Mouse (Mus musculus) G1E-ER4 (cell line): ENCODE measurements around the gene Rad51b. TPM values are rescaled to one million over a fixed set of nuclear protein-coding genes. Genes with fewer than 3 reads are reported as not detected.

Source experiments
- GATA1 ChIP-seq: IDR thresholded peaks from one replicate; pipeline ENCODE4 v1.8.0; 2012; ENCODE audit warnings: low read length, inconsistent platforms
- polyA plus RNA-seq: library from polyadenylated mRNA; stranded (reverse); fragments of >175 nt; gene quantifications from 2 replicates; pipeline ENCODE4 v1.2.3, GENCODE M21; 2012

Gene Rad51b
- polyA plus RNA-seq, 1 experiment = 0.42 TPM

- TF ChIP-seq GATA1 = no peak
Observed at GRCm38 (mm10) chr12:79851898-79852297, 554.8 kb downstream of the Rad51b start.

- no peak for TF ChIP-seq GATA1
Observed at GRCm38 (mm10) chr12:79852606-79853005, 555.5 kb downstream of the Rad51b start.

GRCm38 (mm10) chr12:79853901-79854490, 556.9 kb downstream of the Rad51b start:
- no peak for TF ChIP-seq GATA1

- no peak for TF ChIP-seq GATA1
Observed at GRCm38 (mm10) chr12:79854507-79854906, 557.4 kb downstream of the Rad51b start.

GRCm38 (mm10) chr12:79856116-79856909, 559.2 kb downstream of the Rad51b start:
- TF ChIP-seq GATA1 = no peak

GRCm38 (mm10) chr12:79857704-79858103, 560.6 kb downstream of the Rad51b start:
- no peak for TF ChIP-seq GATA1

GRCm38 (mm10) chr12:79858336-79858735, 561.3 kb downstream of the Rad51b start:
- TF ChIP-seq GATA1 = no peak

- TF ChIP-seq GATA1 = no peak
Observed at GRCm38 (mm10) chr12:79859354-79860247, 562.5 kb downstream of the Rad51b start.

- no peak for TF ChIP-seq GATA1
Observed at GRCm38 (mm10) chr12:79860248-79860555, 563.1 kb downstream of the Rad51b start.

Other genes with a start within 250 kb of the Rad51b start
- gene Pigh, start 207.6 kb upstream of the Rad51b start, polyA plus RNA-seq = 10.3 and 14.1 TPM in 2 replicates
- not detected in 2 replicates for gene Arg2, start 166.5 kb upstream of the Rad51b start, polyA plus RNA-seq
- 51.5 and 73.3 TPM in 2 replicates for gene Vti1b, start 124.6 kb upstream of the Rad51b start, polyA plus RNA-seq
- gene Rdh11, start 105.0 kb upstream of the Rad51b start, polyA plus RNA-seq = 1.6 and 2.1 TPM in 2 replicates
- gene Rdh12, start 88.4 kb upstream of the Rad51b start, polyA plus RNA-seq = not detected in 2 replicates
- 4.6 and 9.0 TPM in 2 replicates for gene Zfyve26, start 978 bp upstream of the Rad51b start, polyA plus RNA-seq